Mouse (Mus musculus): Measurements from ENCODE around the gene Mid1.
"Not testable (repeated sequence)": the region's sequence is repeated elsewhere in the genome, so short reads cannot be mapped to it uniquely, and the experiment has no call there.

The Mid1 gene

GRCm38 (mm10) chrX:170004236-170004635 is 319.2 kb downstream of the Mid1 start:
- DNase-seq = peak in 1 of 2 experiments; percentile 34

GRCm38 (mm10) chrX:170004793-170005192 is 319.8 kb downstream of the Mid1 start:
- DNase-seq = not testable (repeated sequence)

- peak; percentile 72 for DNase-seq
These were observed 320.2 kb downstream of the Mid1 start for GRCm38 (mm10) chrX:170005194-170005593.

GRCm38 (mm10) chrX:170005695-170006297 is 320.8 kb downstream of the Mid1 start:
- not testable (repeated sequence) for DNase-seq

- DNase-seq = peak in 1 of 2 experiments; percentile 35
These were observed 321.8 kb downstream of the Mid1 start for GRCm38 (mm10) chrX:170006694-170007247.

GRCm38 (mm10) chrX:170007375-170008178 is 322.6 kb downstream of the Mid1 start:
- peak in 1 of 2 experiments; percentile 35 for DNase-seq

- not testable (repeated sequence) for DNase-seq
These were observed 323.1 kb downstream of the Mid1 start for GRCm38 (mm10) chrX:170008179-170008467.

GRCm38 (mm10) chrX:170008584-170008983 is 323.6 kb downstream of the Mid1 start:
- DNase-seq = peak in 1 of 2 experiments; percentile 74

GRCm38 (mm10) chrX:170009016-170009750 is 324.2 kb downstream of the Mid1 start, which contains the start of gene Gm21887:
TSS of gene Gm21887 (plus strand) at chrX:170009659.
- peak; percentile 99 to 100 for DNase-seq

GRCm38 (mm10) chrX:170009801-170010221 is 324.8 kb downstream of the Mid1 start:
- peak; percentile 100 for DNase-seq

GRCm38 (mm10) chrX:170010581-170011528 is 325.9 kb downstream of the Mid1 start:
- DNase-seq = peak; percentile 80 to 83

GRCm38 (mm10) chrX:170011529-170011879 is 326.5 kb downstream of the Mid1 start:
- DNase-seq = peak in 1 of 2 experiments; percentile 40

- DNase-seq = peak in 1 of 2 experiments; percentile 32
These were observed 328.4 kb downstream of the Mid1 start for GRCm38 (mm10) chrX:170013421-170013820.

- not testable (repeated sequence) for DNase-seq
These were observed 329.0 kb downstream of the Mid1 start for GRCm38 (mm10) chrX:170014038-170014437.

GRCm38 (mm10) chrX:170015883-170016282 is 330.9 kb downstream of the Mid1 start:
- DNase-seq = peak in 1 of 2 experiments; percentile 31

- DNase-seq = peak; percentile 89 to 91
These were observed 332.6 kb downstream of the Mid1 start for GRCm38 (mm10) chrX:170017333-170018245.

GRCm38 (mm10) chrX:170018571-170019218 is 333.7 kb downstream of the Mid1 start:
- peak; percentile 73 to 77 for DNase-seq

- DNase-seq = peak in 1 of 2 experiments; percentile 70
These were observed 334.4 kb downstream of the Mid1 start for GRCm38 (mm10) chrX:170019219-170019953.

- peak; percentile 91 to 99 for DNase-seq
These were observed 335.1 kb downstream of the Mid1 start for GRCm38 (mm10) chrX:170019954-170020689.

Measured in lung, postnatal 4 days (tissue).